Mouse (Mus musculus): ENCODE measurements around the gene Tulp3. TPM values are rescaled to one million over a fixed set of nuclear protein-coding genes. Genes with fewer than 3 reads are reported as not detected.

Gene Tulp3
- polyA plus RNA-seq, 1 experiment: 5.4 TPM

GRCm38 (mm10) chr6:128296750-128297393 is 58.8 kb downstream of the Tulp3 start:
- Histone ChIP-seq H3K4me3 (ENCODE audit: control insufficient read depth, low read depth, low read length) (no peak overlapping the region), H3K36me3 (ENCODE audit: control insufficient read depth, insufficient read depth, low read length) (no peaks in the 10 kb centered on the region), H3K4me1 (ENCODE audit: control insufficient read depth, insufficient read depth, low read length) (peaks cover 11% of the 10 kb centered on the region), H3K27ac (ENCODE audit: control insufficient read depth, insufficient read depth, low read depth, low read length) (no peak overlapping the region), H3K27me3 (ENCODE audit: control insufficient read depth, insufficient read depth, low read length) (no peaks in the 10 kb centered on the region; the same call in 1 of the 2 replicates)
- TF ChIP-seq CTCF (IDR thresholded peaks at IDR 0.05; ENCODE audit: control insufficient read depth, insufficient read depth, insufficient replicate concordance, low read depth, low read length) (no peak), POLR2A (IDR thresholded peaks at IDR 0.05; ENCODE audit: control insufficient read depth, low read depth, low read length) (no peak)

DNA sequence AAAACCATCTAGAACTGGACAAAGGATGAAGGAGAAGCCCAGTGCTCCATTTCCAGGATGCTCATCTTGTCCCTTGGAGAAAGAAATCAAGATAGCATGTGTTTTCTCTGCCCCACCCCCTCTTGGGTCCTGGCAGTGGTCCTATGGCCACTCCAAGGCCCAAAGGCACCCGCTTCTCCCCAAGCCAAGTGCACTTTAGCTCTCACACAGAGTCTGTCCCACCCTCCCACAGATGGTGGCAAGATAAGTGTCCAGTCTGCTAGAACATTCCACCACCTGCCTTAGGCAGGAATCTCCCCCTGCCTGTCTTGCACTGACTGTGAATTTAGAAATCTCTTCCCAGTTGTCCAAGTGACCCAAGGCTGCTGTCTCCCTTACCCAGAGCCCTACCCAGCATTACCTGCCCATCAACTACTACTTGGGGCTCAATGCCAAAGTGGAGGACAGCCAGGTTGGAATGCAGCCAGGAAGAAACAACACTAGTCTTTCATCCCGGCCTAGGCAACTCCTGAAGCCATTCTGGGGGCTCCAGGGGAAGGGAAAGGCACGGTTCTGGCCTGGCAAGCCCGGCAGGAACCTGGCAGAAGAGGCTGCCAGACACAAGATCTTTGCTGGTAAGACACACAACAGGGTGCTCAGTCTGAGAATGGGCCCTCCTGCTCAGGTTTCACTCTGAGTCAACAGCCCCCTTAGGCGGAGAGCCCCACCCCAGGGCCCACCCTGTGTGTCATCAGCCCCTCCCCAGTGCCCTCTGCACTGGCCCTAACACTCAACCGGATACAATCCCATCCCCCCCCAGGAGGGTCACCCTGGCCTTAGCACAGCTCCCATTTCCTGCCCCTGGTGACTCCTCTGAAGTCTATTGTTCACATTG is 59.5 kb downstream of the Tulp3 start:
- peaks cover 11% of the 10 kb centered on the region for H3K4me1 ChIP-seq (ENCODE audit: control insufficient read depth, insufficient read depth, low read length)
- H3K27me3 ChIP-seq (ENCODE audit: control insufficient read depth, insufficient read depth, low read length): no peaks in the 10 kb centered on the region; the same call in 1 of the 2 replicates
- H3K27ac ChIP-seq (ENCODE audit: control insufficient read depth, insufficient read depth, low read depth, low read length): no peak overlapping the region
- no peak overlapping the region for H3K4me3 ChIP-seq (ENCODE audit: control insufficient read depth, low read depth, low read length)
- H3K36me3 ChIP-seq (ENCODE audit: control insufficient read depth, insufficient read depth, low read length): no peaks in the 10 kb centered on the region
- TF ChIP-seq CTCF (IDR thresholded peaks at IDR 0.05; ENCODE audit: control insufficient read depth, insufficient read depth, insufficient replicate concordance, low read depth, low read length) (no peak), POLR2A (IDR thresholded peaks at IDR 0.05; ENCODE audit: control insufficient read depth, low read depth, low read length) (no peak)

DNA sequence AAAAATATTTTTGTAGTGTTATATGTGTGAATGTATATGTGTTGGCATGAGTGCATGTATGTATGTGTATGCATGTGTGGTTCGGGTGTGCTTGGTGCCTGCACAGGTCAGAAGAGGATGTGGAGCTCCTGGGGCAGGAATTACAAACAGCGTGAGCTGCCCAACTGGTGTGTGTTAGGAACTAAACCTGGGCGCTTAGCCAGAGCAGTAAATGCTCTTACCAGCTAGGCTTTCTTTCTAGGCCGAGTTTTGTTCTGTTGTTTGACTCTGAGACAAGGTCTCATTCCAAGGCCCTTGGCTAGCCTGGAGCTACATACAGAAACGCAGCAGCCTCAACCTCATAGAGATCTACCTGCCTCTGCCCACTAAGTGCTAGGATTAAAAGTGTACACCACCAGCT is 64.4 kb downstream of the Tulp3 start:
- Histone ChIP-seq H3K4me1 (ENCODE audit: control insufficient read depth, insufficient read depth, low read length) (no peaks in the 10 kb centered on the region), H3K36me3 (ENCODE audit: control insufficient read depth, insufficient read depth, low read length) (no peaks in the 10 kb centered on the region), H3K27me3 (ENCODE audit: control insufficient read depth, insufficient read depth, low read length) (no peaks in the 10 kb centered on the region), H3K27ac (ENCODE audit: control insufficient read depth, insufficient read depth, low read depth, low read length) (no peak overlapping the region), H3K4me3 (ENCODE audit: control insufficient read depth, low read depth, low read length) (no peak overlapping the region)
- TF ChIP-seq CTCF (IDR thresholded peaks at IDR 0.05; ENCODE audit: control insufficient read depth, insufficient read depth, insufficient replicate concordance, low read depth, low read length) (no peak), POLR2A (IDR thresholded peaks at IDR 0.05; ENCODE audit: control insufficient read depth, low read depth, low read length) (no peak)

DNA sequence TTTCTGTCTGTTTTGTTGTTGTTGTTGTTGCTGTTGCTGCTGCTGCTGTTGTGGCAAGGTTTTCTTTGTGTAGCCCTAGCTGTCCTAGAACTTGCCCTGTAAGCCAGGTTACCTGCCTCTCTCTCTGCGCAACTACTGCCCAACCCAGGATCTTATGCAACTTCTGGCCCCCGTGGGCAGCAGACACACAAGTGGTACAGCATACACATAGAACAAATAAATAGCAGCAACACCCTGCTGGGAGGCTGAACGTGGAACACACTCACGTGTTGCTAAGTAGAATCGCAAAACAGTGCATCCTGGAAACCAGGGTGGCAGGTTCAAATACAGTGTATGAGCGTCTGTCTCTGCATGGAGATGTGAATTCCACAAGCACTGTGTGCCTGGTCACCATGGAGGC is 67.0 kb downstream of the Tulp3 start:
- no peak for TF ChIP-seq POLR2A (IDR thresholded peaks at IDR 0.05; ENCODE audit: control insufficient read depth, low read depth, low read length)
- no peak overlapping the region for H3K27ac ChIP-seq (ENCODE audit: control insufficient read depth, insufficient read depth, low read depth, low read length)

GRCm38 (mm10) chr6:128285792-128286430 is 69.7 kb downstream of the Tulp3 start:
- H3K4me3 ChIP-seq (ENCODE audit: control insufficient read depth, low read depth, low read length): no peak overlapping the region
- TF ChIP-seq CTCF (IDR thresholded peaks at IDR 0.05; ENCODE audit: control insufficient read depth, insufficient read depth, insufficient replicate concordance, low read depth, low read length) (no peak), POLR2A (IDR thresholded peaks at IDR 0.05; ENCODE audit: control insufficient read depth, low read depth, low read length) (no peak)
- no peak overlapping the region for H3K27ac ChIP-seq (ENCODE audit: control insufficient read depth, insufficient read depth, low read depth, low read length)
- H3K36me3 ChIP-seq (ENCODE audit: control insufficient read depth, insufficient read depth, low read length): no peaks in the 10 kb centered on the region
- no peaks in the 10 kb centered on the region for H3K27me3 ChIP-seq (ENCODE audit: control insufficient read depth, insufficient read depth, low read length)
- no peaks in the 10 kb centered on the region for H3K4me1 ChIP-seq (ENCODE audit: control insufficient read depth, insufficient read depth, low read length)

More for the DNA sequence above, 67.0 kb downstream of the Tulp3 start:
- Histone ChIP-seq H3K36me3 (ENCODE audit: control insufficient read depth, insufficient read depth, low read length) (no peaks in the 10 kb centered on the region), H3K27me3 (ENCODE audit: control insufficient read depth, insufficient read depth, low read length) (no peaks in the 10 kb centered on the region), H3K4me3 (ENCODE audit: control insufficient read depth, low read depth, low read length) (no peak overlapping the region), H3K4me1 (ENCODE audit: control insufficient read depth, insufficient read depth, low read length) (no peaks in the 10 kb centered on the region)

GRCm38 (mm10) chr6:128282126-128282525 is 73.5 kb downstream of the Tulp3 start:
- TF ChIP-seq POLR2A (IDR thresholded peaks at IDR 0.05; ENCODE audit: control insufficient read depth, low read depth, low read length) (no peak), CTCF (IDR thresholded peaks at IDR 0.05; ENCODE audit: control insufficient read depth, insufficient read depth, insufficient replicate concordance, low read depth, low read length) (no peak)
- no peaks in the 10 kb centered on the region for H3K27me3 ChIP-seq (ENCODE audit: control insufficient read depth, insufficient read depth, low read length)
- H3K36me3 ChIP-seq (ENCODE audit: control insufficient read depth, insufficient read depth, low read length): no peaks in the 10 kb centered on the region
- no peak overlapping the region for H3K27ac ChIP-seq (ENCODE audit: control insufficient read depth, insufficient read depth, low read depth, low read length)
- H3K4me1 ChIP-seq (ENCODE audit: control insufficient read depth, insufficient read depth, low read length): no peaks in the 10 kb centered on the region
- no peak overlapping the region for H3K4me3 ChIP-seq (ENCODE audit: control insufficient read depth, low read depth, low read length)

GRCm38 (mm10) chr6:128280472-128281145 is 75.0 kb downstream of the Tulp3 start:
- H3K27me3 ChIP-seq (ENCODE audit: control insufficient read depth, insufficient read depth, low read length): no peaks in the 10 kb centered on the region
- no peak for TF ChIP-seq CTCF (IDR thresholded peaks at IDR 0.05; ENCODE audit: control insufficient read depth, insufficient read depth, insufficient replicate concordance, low read depth, low read length)
- TF ChIP-seq POLR2A (IDR thresholded peaks at IDR 0.05; ENCODE audit: control insufficient read depth, low read depth, low read length): no peak
- H3K27ac ChIP-seq (ENCODE audit: control insufficient read depth, insufficient read depth, low read depth, low read length): no peak overlapping the region
- no peaks in the 10 kb centered on the region for H3K4me1 ChIP-seq (ENCODE audit: control insufficient read depth, insufficient read depth, low read length)
- no peaks in the 10 kb centered on the region for H3K36me3 ChIP-seq (ENCODE audit: control insufficient read depth, insufficient read depth, low read length)
- no peak overlapping the region for H3K4me3 ChIP-seq (ENCODE audit: control insufficient read depth, low read depth, low read length)

Data from testis, adult 2 months (tissue).